Mouse (Mus musculus): Measurements from ENCODE around the gene Hmga2. TPM values are rescaled to one million over a fixed set of nuclear protein-coding genes. Genes with fewer than 3 reads are reported as not detected.

Hmga2 gene
- total and polyA plus RNA-seq, 3 experiments, result 0.33 to 0.60 TPM; not detected in 1

GRCm38 (mm10) chr10:120432081-120432480 is 44.2 kb downstream of the Hmga2 start:
- TF ChIP-seq TAL1 (conservative IDR thresholded peaks at IDR 0.05; ENCODE audit: low read depth, low read length) (no peak), CTCF (IDR thresholded peaks at IDR 0.05; ENCODE audit: low read depth, low read length) (no peak), GATA1 (IDR thresholded peaks at IDR 0.05; ENCODE audit: borderline replicate concordance, low read length) (no peak), GATA2 (IDR thresholded peaks at IDR 0.05; ENCODE audit: borderline replicate concordance, low read depth, low read length) (no peak), POLR2AphosphoS5 (IDR thresholded peaks at IDR 0.05; ENCODE audit: insufficient replicate concordance, low read depth, low read length) (no peak)
- ATAC-seq (ENCODE audit: extremely low read depth, insufficient number of reproducible peaks, low FRiP score, poor library complexity, severe bottlenecking) (no peak), DNase-seq (ENCODE audit: low spot score) (no peak)
- H3K9me3 ChIP-seq (replicated peaks), result peaks cover 64% of the 10 kb centered on the region
- H3K4me3 ChIP-seq (ENCODE audit: low read depth, low read length), result no peak overlapping the region
- H3K4me1 ChIP-seq (ENCODE audit: insufficient read depth, low read depth, low read length), result no peaks in the 10 kb centered on the region
- no peaks in the 10 kb centered on the region for H3K36me3 ChIP-seq (replicated peaks)
- no peaks in the 10 kb centered on the region for H3K27me3 ChIP-seq (ENCODE audit: insufficient read depth, low read length)

DNA sequence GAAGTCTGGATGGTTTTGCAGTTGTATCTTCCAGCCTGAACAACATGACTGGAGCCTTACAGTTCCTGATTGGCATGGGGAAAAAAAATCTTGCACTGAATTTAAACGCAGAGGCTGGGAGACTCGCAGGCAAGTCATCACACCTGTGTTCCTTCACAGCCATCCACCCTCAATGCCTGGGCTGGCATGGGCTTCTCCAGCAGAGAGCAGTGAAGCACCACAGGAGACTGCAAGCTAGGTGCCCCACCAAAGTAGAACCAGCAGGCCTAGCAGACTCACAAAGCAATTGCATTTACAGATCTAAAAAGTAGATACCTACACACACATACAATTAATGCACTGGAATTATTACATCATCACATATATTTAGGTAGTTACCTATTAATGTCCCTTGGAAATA is 44.8 kb downstream of the Hmga2 start:
- Histone ChIP-seq H3K36me3 (replicated peaks) (no peaks in the 10 kb centered on the region), H3K4me1 (ENCODE audit: insufficient read depth, low read depth, low read length) (no peaks in the 10 kb centered on the region), H3K9me3 (replicated peaks) (peaks cover 63% of the 10 kb centered on the region), H3K27me3 (ENCODE audit: insufficient read depth, low read length) (no peaks in the 10 kb centered on the region), H3K4me3 (ENCODE audit: low read depth, low read length) (no peak overlapping the region)
- ATAC-seq (ENCODE audit: extremely low read depth, insufficient number of reproducible peaks, low FRiP score, poor library complexity, severe bottlenecking) (no peak), DNase-seq (ENCODE audit: low spot score) (no peak)
- TF ChIP-seq TAL1 (conservative IDR thresholded peaks at IDR 0.05; ENCODE audit: low read depth, low read length) (no peak), CTCF (IDR thresholded peaks at IDR 0.05; ENCODE audit: low read depth, low read length) (no peak), GATA2 (IDR thresholded peaks at IDR 0.05; ENCODE audit: borderline replicate concordance, low read depth, low read length) (no peak), POLR2AphosphoS5 (IDR thresholded peaks at IDR 0.05; ENCODE audit: insufficient replicate concordance, low read depth, low read length) (no peak), GATA1 (IDR thresholded peaks at IDR 0.05; ENCODE audit: borderline replicate concordance, low read length) (no peak)

DNA sequence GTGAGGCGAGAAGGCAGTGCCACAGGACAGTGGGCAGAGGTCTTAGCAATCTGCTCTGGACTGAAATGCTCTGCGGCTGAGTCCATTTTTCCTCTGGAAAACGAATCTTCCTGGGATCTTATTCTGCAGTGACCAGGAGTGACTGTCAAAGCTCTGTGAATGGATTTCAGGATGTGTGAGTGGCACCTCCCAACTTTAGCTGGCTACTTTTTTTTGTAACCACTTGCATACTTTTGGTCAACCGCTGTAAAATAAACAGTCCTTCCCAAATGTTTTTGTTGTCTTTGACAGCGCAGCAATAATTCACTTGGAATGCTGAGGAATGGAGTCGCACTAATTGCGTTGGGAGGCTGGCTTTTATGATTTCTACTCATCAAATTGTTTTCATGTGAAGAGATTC is 45.8 kb downstream of the Hmga2 start:
- Histone ChIP-seq H3K4me3 (ENCODE audit: low read depth, low read length) (no peak overlapping the region), H3K27me3 (ENCODE audit: insufficient read depth, low read length) (no peaks in the 10 kb centered on the region), H3K36me3 (replicated peaks) (no peaks in the 10 kb centered on the region), H3K4me1 (ENCODE audit: insufficient read depth, low read depth, low read length) (no peaks in the 10 kb centered on the region), H3K9me3 (replicated peaks) (peaks cover 64% of the 10 kb centered on the region)
- no peak for TF ChIP-seq GATA2 (IDR thresholded peaks at IDR 0.05; ENCODE audit: borderline replicate concordance, low read depth, low read length)
- no peak for TF ChIP-seq POLR2AphosphoS5 (IDR thresholded peaks at IDR 0.05; ENCODE audit: insufficient replicate concordance, low read depth, low read length)
- no peak for TF ChIP-seq TAL1 (conservative IDR thresholded peaks at IDR 0.05; ENCODE audit: low read depth, low read length)
- no peak for TF ChIP-seq CTCF (IDR thresholded peaks at IDR 0.05; ENCODE audit: low read depth, low read length)
- TF ChIP-seq GATA1 (IDR thresholded peaks at IDR 0.05; ENCODE audit: borderline replicate concordance, low read length), result no peak
- ATAC-seq (ENCODE audit: extremely low read depth, insufficient number of reproducible peaks, low FRiP score, poor library complexity, severe bottlenecking) (no peak), DNase-seq (ENCODE audit: low spot score) (no peak)

GRCm38 (mm10) chr10:120429758-120430259 is 46.5 kb downstream of the Hmga2 start:
- H3K4me1 ChIP-seq (ENCODE audit: insufficient read depth, low read depth, low read length), result no peaks in the 10 kb centered on the region
- H3K4me3 ChIP-seq (ENCODE audit: low read depth, low read length), result no peak overlapping the region
- DNase-seq (ENCODE audit: low spot score) (no peak), ATAC-seq (ENCODE audit: extremely low read depth, insufficient number of reproducible peaks, low FRiP score, poor library complexity, severe bottlenecking) (no peak)
- no peaks in the 10 kb centered on the region for H3K27me3 ChIP-seq (ENCODE audit: insufficient read depth, low read length)
- TF ChIP-seq CTCF (IDR thresholded peaks at IDR 0.05; ENCODE audit: low read depth, low read length) (no peak), TAL1 (conservative IDR thresholded peaks at IDR 0.05; ENCODE audit: low read depth, low read length) (no peak), POLR2AphosphoS5 (IDR thresholded peaks at IDR 0.05; ENCODE audit: insufficient replicate concordance, low read depth, low read length) (no peak), GATA2 (IDR thresholded peaks at IDR 0.05; ENCODE audit: borderline replicate concordance, low read depth, low read length) (no peak), GATA1 (IDR thresholded peaks at IDR 0.05; ENCODE audit: borderline replicate concordance, low read length) (no peak)
- H3K36me3 ChIP-seq (replicated peaks), result no peaks in the 10 kb centered on the region
- peaks cover 63% of the 10 kb centered on the region for H3K9me3 ChIP-seq (replicated peaks)

GRCm38 (mm10) chr10:120429199-120429551 is 47.1 kb downstream of the Hmga2 start:
- Histone ChIP-seq H3K36me3 (replicated peaks) (no peaks in the 10 kb centered on the region), H3K9me3 (replicated peaks) (peaks cover 62% of the 10 kb centered on the region), H3K4me1 (ENCODE audit: insufficient read depth, low read depth, low read length) (no peaks in the 10 kb centered on the region), H3K27me3 (ENCODE audit: insufficient read depth, low read length) (no peaks in the 10 kb centered on the region), H3K4me3 (ENCODE audit: low read depth, low read length) (no peak overlapping the region)
- DNase-seq (ENCODE audit: low spot score) (no peak), ATAC-seq (ENCODE audit: extremely low read depth, insufficient number of reproducible peaks, low FRiP score, poor library complexity, severe bottlenecking) (no peak)
- TF ChIP-seq GATA1 (IDR thresholded peaks at IDR 0.05; ENCODE audit: borderline replicate concordance, low read length), result no peak
- TF ChIP-seq GATA2 (IDR thresholded peaks at IDR 0.05; ENCODE audit: borderline replicate concordance, low read depth, low read length), result no peak
- TF ChIP-seq TAL1 (conservative IDR thresholded peaks at IDR 0.05; ENCODE audit: low read depth, low read length), result no peak
- TF ChIP-seq POLR2AphosphoS5 (IDR thresholded peaks at IDR 0.05; ENCODE audit: insufficient replicate concordance, low read depth, low read length), result no peak
- TF ChIP-seq CTCF (IDR thresholded peaks at IDR 0.05; ENCODE audit: low read depth, low read length), result no peak

DNA sequence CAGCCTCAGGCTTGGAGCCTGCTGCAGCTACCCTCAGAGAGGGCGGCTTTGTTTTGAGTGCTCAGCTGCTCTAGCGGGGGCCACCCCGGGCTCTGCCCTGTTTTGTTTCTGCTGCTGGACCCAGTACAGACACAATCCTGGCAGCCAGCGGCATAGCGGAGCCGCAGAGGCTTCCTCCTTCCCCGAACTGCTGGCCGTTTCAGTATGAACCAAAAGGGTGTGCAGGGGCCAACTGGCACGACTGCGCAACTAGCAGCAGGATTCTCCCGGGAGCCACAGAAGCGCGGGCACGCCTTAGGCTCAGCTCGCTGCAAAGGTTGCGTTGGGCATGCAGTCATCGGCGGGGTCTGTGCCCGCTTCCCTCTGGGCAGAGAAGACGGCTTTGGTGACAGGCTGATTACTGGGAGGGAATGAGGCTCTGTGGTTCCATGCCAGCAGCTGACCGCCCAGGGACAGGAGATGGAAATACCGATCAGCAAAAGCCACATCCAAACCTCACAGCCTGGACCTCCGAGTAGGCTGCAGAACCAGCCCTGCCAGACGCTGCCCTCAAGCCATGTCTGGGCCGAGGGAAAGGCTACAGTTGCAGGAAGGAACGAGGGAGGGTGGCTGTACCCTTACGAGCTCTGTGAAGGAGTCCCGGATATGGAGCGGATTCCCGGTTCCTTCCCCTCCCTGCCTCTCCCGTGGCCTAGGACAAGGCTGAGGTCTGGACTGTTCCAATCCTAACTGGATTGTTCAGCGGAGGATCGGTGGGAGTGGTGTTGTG is 47.7 kb downstream of the Hmga2 start:
- no peak overlapping the region; the same call in 1 of the 2 replicates for H3K4me3 ChIP-seq (ENCODE audit: low read depth, low read length)
- H3K27me3 ChIP-seq (ENCODE audit: insufficient read depth, low read length), result no peaks in the 10 kb centered on the region
- no peaks in the 10 kb centered on the region for H3K4me1 ChIP-seq (ENCODE audit: insufficient read depth, low read depth, low read length)
- no peaks in the 10 kb centered on the region for H3K36me3 ChIP-seq (replicated peaks)
- ATAC-seq (ENCODE audit: extremely low read depth, insufficient number of reproducible peaks, low FRiP score, poor library complexity, severe bottlenecking), result no peak
- TF ChIP-seq GATA2 (IDR thresholded peaks at IDR 0.05; ENCODE audit: borderline replicate concordance, low read depth, low read length) (no peak), POLR2AphosphoS5 (IDR thresholded peaks at IDR 0.05; ENCODE audit: insufficient replicate concordance, low read depth, low read length) (no peak), CTCF (IDR thresholded peaks at IDR 0.05; ENCODE audit: low read depth, low read length) (no peak), GATA1 (IDR thresholded peaks at IDR 0.05; ENCODE audit: borderline replicate concordance, low read length) (no peak), TAL1 (conservative IDR thresholded peaks at IDR 0.05; ENCODE audit: low read depth, low read length) (no peak)
- no peak for DNase-seq (ENCODE audit: low spot score)
- peaks cover 64% of the 10 kb centered on the region for H3K9me3 ChIP-seq (replicated peaks)
